Mouse (Mus musculus) natural killer cell, adult 2 months (primary cell): ENCODE results near the gene Npcd.
A peak's percentile ranks its signal among the peaks of the same experiment; 100 is the strongest.
"Not testable (repeated sequence)": the region's sequence is repeated elsewhere in the genome, so short reads cannot be mapped to it uniquely, and the experiment has no call there.

ENCODE experiments used
- DNase-seq, 2 experiments: peaks; one replicate each; pipeline ENCODE4 v3.0.0; 2022; ENCODE audit warnings: low spot score in 2 of 2

Npcd gene

DNA sequence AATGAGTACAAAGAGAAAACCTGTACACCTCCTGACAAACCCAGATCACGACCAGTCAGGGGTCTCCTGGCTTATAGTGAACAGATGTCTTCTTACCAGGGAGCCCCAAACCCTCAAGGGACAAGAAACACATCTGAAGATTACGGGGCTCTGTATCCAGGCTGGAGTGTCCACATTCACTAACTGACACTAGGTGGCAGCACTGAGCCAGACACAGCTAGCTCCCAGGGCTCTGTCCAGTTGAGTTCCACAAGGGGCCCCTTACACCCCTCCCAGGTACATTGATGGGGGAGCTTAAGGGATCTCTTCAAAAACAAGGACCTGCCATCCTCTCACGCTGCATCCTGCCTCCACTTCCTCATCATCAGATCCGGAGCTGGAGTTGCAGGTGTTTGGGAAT is 3.6 kb downstream of the Npcd start:
- DNase-seq, result peak; percentile 69 to 76

DNA sequence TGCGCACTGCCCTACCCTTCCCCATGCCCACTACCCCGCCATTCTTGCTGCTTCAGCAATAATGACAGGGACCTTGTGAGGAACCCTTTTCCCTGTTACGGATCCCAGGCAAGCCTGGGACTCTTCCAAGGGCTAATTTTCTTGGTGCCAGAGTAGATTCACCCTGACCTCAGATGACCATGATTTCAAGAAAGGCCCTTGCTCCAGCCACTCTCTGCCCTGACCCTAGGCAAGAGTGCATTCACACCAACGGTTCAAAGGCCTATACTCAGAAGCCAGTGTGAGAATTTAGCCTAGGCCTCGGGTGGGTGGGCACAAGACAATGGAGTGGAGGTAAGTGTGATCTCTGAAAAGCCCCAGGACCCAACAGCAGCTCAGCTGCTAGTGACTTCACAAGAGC is 4.6 kb downstream of the Npcd start:
- DNase-seq, result no peak

DNA sequence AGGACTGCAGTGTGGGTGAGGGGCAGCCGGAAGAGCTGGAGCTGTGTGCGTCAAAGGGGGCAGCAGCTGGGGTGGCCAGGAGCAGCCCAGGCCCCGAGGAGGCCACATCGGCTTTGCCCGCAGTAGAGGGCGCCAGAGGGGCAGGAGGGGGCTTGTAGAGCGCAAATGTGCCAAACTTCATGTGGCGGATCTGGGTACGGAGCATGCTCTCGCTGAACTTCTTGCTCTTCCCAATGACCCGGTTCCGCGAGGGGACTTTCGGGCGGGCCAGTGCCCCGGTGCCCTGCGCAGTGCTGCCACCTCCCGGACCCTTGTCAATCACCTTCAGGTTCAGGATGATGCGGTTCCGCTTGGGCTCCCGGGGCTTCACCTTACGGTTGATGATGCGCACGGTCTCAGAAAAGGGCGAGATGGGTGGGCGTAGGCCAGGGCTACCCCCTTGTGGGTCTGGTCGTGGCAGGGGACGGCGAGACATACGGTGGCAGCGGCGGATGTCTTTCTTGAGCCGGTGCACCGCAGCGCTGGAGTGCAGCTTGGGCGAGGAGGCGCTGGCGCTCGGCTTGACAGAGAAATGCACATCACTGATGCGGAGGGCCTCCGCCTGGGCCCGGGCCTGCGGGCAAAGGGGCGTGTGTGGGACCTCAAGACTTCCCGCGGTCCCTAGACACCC is 5.5 kb downstream of the Npcd start:
- no peak for DNase-seq

DNA sequence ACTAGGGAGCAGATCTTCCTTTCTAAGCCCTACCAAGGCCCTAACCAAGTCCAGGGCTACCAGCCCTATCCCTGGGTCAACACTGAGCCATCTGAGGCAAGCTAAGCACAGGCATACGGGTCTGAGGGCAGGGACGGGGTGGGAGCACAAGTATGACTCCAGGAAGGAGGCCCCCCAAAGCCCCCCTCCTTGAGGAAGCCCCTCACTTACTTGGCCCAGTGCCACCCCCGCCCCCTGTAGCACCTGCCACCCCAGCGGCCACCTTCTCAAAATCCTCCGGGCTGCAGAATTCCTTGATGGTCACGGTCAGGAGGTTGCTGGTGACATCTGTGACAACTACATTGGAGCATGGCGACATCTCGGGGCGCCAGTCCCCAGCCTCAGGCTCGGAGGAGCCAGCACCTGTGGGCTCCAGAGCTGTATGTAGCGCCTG is 6.2 kb downstream of the Npcd start:
- DNase-seq, result no peak

DNA sequence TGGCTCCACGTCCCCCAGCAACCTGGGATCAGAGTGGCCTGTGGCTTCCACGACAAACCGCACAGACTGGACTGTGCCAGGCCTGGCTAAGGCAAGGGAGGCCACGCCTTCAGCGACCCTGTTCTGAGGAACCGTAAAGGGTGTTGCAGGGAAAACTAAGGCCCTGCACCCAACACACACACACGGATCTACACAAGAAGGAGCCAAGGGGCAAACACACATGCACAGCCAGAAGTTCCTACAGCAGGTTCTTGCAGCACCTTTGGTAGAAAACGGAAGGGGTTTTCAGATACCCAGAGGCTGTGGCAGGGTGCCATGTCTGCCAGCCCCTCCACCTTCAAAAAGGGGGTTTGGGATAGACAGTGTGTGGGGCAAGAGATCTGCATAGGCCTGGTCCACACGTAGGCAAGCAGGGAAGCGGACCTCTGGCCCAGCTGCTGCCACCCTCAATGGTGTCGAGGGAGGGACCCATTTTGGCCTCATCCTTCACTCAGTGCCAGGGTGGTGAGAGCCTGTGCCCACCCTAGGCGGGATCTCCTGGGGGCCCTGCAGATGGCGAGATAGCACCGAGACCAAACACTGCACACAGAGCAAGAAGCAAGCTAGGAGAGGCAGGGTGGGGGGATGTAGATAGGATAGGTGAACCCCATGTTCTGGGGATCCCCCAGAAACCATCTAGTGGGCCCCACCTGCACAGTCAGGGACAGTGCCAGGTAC is 6.8 kb downstream of the Npcd start:
- no peak for DNase-seq

DNA sequence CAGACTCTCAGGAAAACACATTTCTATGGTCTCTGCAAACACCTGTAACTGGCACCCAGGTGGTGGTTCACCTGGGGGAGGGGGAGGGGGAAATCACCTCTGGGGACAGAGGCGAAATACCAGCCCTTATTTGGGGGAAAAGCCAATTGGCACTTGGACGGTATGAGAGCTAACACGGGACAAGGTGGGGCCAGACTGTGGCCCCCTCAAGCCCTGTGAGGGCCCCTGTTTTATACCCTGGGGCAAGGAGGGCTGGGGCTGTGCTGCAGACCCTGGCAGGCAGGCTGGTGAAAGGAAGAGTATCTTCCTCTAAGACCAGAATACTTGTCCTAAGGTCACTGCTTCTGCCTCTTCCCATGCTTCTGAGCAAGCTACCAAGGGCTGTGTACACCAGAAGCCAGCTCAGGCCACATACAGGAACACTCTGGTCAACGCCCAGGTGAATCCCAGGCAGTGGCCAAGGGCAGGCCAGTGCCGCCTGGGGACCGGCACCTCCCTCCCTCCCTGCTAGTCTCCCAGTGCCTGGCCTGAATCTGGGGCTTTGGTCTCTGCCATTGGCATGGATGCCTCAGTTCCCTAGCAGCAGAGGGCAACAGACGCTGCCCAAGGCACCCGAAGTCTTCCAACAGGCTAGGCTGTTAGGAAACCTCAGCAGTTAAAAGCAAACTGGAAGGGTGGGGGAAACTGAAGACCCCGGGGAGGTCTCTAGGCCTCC is 7.7 kb downstream of the Npcd start:
- DNase-seq, result no peak

DNA sequence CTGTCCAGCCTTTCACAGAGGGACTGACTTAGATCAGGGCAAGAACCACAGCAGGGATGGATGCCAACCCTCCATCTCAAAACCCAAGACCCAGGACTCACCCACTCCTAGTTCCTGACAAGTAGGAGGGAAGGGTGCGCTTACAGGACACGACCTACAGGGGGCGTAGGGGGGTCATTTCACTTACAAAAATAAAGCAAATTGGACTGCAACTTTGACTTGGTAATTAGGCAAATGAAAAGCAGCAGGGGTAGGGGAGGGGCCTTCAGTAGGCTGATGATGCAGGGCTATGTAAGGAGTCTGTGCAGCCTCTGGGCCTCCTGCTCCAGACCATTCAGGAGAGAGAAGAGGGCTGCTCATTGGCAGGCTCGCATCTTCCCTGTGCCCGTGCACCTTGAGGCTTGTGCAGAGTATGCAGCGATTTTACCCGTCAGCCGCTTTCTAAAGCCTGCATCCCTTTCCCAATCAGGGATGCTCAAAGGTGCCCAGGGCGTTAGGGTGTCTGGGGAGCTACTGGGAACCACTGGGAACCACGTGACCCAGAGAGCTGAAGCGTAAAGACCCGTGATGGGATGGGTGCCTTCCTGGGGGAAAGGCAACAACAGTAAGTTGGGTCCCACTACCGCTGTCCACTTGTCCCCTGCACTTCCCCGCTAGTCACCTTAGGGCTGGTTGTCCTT is 8.8 kb downstream of the Npcd start:
- DNase-seq, result no peak

DNA sequence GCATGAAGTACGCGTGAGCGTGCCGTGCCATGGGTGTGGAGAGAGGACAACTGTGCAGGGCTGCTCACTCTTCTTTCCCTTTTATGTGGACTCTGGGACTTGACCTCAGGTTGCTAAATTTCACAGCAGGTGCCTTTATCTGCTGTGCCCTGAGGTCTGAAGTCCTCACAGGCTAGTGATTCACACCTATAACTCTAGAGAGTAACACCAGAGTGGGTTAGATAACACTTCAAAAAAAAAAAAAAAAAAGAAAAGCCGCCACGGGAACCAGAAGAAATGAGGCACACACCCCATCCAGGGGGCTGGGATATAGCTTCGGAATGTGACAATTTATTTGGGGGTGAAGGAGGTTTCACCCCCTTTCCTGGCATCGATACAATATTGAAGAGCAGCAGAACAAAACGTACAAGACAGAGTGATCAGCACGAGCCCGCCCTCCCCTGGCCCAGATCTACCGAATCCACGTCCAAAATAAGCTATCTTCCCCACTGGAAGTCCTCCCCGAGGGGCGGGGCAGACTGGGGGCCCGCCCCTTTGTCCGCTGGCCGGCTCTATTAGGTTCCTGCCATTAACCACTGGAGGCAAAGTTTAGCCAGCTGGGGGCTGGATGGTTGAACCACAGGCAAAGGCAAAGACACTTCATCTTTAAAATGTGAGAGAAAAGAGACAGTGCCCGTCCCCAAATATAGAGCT is 10.3 kb downstream of the Npcd start:
- no peak for DNase-seq

DNA sequence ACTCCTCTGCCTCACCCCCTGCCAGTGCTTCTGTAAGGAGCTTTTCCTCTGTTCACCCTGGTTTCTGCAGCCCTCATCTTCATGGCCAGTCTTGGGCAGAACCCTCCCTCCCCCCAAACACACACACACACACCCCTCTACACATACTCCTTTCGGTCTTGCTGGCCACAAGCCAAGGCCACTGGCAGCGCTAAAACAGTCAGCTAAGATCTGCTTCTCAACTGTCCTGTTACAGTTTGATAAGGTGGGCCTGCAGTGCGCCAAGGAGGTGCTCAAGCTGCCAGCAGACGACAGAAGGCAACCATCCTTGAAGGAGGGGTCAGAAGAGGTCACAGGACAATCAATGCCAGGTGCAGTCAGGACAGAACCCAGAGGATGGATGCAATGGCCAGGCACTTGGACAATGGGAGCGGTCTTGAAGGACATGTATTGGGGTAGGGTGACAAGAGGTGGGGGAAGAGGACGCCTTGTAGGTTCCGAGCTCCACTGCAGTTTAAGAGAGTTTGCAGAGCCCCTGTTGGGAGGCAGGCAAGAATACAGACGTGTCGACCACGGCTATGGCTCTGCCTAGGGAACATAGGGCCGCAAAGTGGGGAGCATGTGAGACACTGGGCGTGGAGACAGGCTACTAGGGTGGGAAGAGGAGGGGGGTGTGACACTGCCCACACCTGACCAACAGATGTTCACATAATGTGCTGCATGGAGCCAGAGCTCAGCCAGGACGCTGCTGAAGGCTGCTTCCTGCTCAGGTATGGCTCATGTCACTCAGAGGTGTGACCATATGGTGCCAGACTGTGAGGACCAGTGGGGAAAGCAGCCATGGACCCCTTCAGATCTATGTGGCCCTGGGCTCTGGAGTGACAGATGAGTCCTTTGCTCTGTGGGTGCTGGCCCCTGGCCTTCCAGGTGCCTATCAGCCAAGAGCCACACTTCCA is 11.5 kb downstream of the Npcd start:
- DNase-seq, result no peak

DNA sequence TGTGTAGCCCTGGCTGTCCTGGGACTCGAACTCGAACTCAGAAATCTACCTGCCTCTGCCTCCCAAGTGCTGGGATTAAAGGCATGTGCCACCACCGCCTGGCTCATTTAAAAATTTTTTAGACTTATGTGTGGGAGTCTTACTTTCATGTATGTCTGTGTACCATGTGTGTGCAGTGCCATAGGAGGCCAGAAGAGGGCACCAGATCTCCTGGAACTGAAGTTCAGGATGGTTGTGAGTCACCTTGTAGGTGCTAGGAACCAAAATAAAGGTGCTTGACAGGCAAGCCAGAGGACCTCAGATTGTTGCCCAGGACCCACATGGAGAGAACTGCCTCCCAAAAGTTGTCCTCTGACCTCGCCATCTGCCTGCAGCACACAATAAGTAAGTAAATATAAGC is 15.7 kb downstream of the Npcd start:
- no peak for DNase-seq

DNA sequence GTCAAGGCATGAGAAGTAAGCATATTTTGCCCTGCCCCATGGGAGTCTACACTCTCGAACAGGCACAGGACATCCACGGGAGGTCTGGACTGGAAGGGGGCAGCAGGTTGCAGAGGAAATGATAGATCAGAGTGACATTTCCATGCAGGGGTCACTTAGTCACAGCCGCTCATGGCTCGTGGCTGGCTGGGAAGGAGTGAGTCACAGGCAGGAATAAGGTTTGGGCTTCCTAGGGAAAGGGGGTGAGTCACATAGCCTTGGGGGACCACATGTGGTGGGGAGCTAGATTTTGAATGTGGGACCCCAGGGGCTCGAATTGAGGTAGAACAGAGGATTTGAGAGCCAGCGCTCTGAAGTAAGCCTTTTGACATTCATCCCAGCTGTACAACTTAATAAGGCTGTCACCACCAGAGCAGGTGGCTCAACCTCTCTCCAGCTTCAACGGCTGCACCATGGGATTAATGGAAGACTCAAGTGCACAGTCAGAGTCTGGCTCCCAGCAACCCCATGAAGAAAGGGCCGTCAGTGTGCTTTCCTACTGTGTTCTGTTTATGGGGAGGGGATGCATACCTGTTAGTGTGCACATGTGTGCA is 20.3 kb downstream of the Npcd start:
- no peak for DNase-seq

DNA sequence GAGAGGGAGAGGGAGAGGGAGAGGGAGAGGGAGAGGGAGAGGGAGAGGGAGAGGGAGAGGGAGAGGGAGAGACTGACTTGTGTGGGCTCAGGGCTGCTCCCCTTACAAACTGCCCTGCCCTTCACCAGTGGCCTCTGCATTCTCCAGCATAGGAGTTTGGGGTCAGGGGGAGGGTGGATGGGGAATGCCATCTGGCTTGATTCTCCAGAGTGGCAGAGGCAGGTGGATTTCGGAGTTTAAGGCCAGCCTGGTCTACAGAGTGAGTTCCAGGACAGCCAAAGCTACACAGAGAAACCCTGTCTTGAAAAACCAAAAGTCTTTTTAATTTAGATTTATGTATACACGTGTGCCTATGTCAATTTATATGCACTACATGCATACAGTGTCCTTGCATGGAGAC is 21.2 kb downstream of the Npcd start:
- DNase-seq, result not testable (repeated sequence)

DNA sequence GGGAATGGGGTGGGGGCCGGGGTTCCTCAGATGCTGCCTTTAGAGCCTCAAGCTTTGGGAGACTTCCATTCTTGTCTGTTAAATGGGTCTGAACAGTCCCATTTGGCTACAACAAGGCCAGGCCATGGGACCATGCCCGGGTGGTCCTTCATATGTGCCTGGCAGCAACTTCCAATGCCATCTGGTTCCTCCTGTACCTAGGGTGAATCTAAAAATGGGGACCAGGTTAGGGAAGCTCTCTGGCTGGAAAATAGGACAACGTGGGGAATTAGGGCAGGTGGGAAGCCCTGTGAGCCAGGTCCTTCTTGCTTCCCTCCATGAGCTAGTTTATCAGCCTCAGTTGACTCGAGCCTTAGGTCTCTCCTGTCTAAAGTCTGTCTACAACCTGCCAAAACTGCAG is 23.0 kb downstream of the Npcd start:
- DNase-seq, result no peak

DNA sequence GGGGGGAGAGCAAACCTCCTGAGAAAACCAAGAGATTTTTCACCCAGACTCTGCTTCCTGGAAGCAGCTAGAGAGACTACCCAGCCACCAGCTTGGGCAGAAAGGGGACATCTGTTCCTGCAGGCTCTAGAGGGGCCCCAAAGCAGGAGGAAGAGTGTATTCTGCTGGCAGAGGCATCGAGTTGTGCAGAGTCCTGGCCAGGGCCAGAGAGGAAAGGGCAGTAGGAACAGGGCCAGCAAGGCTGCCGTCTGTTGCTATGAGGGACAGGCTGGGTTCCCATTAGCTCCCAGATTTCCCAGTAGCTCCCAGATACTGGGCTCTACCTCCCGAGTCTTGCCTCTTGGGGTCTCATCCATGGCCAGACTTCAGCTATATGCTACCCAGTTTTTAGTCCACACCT is 24.0 kb downstream of the Npcd start:
- DNase-seq, result no peak

DNA sequence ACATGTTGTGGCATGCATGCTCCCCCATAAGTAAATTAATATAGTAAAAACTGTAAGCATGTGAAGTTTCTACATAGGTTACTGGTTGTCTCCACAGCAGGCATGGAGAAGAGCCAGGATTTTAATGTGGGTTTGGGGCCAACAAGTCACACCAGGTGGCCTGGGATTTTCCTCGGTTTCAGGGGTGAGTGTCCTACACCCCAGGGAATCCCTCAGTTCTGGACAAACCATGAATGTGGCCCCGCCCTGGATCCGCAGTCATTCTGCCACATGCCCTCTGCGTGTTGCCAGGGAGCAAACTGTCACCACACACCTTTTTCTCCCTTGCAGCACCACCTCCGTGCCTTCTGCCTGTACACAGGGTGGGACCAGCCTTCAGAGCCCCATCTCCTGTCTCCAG is 25.4 kb downstream of the Npcd start:
- no peak for DNase-seq

DNA sequence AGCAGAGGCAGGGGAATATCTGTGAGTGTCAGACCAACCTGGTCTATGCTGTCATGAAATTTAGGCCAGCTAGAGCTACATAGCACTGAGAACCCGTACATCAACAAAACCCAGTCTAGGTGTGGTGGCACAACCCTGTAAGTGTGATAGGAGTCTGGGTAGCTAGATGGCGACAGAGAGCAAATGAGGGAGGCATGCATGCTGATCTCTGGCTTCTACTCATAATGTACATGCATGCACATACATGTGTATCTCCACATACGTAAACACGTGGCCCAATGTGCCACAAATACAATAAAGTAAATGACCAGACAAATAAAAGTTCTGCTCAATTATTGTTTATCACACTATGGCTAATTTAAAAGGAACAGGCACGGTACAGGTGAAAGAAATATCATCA is 25.9 kb downstream of the Npcd start:
- peak in 1 of 2 experiments; percentile 41 for DNase-seq

DNA sequence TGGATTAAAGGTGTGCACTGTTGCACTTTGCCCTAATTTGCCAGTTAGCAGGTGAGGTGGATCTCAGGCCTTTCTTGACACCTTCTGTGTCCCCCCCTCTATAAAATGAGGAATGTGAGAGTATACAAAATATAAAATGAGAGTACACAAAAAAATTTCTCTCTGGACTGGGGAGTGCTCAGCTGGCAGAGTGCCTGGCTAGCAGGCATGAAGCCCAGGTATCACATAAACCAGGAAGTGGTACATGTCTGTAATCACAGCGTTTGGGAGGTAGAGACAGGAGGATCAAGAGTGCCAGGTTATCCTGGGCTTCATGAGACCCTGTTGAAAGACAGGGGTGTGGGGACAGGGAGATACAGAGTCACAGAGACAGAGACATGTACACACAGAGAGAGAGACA is 27.0 kb downstream of the Npcd start:
- no peak for DNase-seq

DNA sequence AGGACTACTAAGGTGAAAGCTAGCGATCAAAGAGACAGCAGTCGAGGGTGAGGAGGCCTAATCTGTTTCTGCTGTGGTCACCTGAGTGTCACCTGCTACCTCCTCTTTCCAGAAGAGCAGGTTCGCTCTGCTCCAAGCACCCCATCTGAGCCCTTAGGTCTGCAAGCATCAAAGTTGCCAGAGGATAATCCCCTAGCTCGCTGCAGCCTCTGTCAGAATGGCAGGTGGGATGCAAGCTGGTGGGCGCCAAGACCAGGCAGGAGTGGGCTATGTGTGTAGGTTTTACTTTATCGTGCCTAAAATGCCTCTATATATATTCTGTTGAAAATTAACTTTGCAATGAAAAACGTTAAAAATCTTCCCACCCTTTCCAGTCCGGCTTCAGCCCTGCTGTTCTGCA is 28.8 kb downstream of the Npcd start:
- DNase-seq, result no peak

DNA sequence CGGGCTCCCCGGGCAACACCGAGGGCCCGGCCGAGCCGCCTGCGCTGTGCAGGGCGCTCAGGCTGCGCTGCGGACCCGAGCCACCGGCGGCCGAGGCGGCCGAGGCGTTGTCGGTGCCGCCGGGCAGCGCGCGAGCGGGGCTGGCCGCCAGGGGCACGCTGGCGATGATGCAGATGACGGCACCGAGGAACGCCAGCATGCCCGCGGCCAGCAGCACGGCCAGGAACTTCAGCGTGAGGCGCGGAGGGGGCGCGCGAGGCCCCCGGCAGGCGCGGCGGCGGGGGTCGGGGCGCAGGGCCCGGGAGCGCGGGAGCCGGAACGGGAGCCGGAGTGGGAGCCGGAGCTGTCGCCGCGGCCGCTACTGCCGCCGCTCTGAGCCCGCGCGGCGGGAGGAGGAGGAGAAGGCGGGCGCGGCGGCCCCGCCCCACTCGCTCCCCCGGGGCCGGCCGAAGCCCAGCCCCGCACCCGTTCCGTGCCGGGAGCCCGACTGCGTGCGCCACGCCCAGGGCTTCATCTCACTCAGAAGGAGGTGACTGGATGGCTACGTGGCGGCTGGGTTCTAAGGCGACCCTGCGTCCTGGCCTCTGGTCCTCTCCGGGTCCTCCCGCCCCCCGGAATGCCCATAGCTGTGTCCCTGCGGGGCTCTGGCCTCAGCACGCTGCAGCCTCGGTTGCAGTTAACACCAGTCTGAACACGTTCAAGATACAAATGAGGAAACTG is 29.5 kb downstream of the Npcd start, which contains the start of gene Nptxr:
Gene Nptxr (minus strand): TSS at position 415 of the 720 bp plus-strand sequence.
- no peak for DNase-seq
